Mouse (Mus musculus) stomach, postnatal 0 days (tissue): ENCODE results near the gene Zmat3. TPM values are rescaled to one million over a fixed set of nuclear protein-coding genes. Genes with fewer than 3 reads are reported as not detected.

Source experiments
- ATAC-seq: fragments of 200-750 bp; cut with Nextera tagmentation; 2 replicates; pipeline ENCODE4 v1.8.0; 2017; ENCODE audit not compliant: low FRiP score, low TSS enrichment
- DNase-seq: peaks from one replicate; pipeline ENCODE4 v3.0.0-alpha.2; 2016; ENCODE audit warnings: low spot score
- H3K27ac ChIP-seq: fragments of 300-500 bp; sonication (generic); replicated peaks from 2 replicates; pipeline ENCODE4 v1.5.1; 2014; ENCODE audit warnings: mild to moderate bottlenecking, control low read depth
- H3K27me3 ChIP-seq: fragments of 300-500 bp; sonication (generic); 2 replicates; pipeline ENCODE4 v1.6.1; 2014; ENCODE audit warnings: low read length; ENCODE audit not compliant: control insufficient read depth, insufficient read depth
- H3K36me3 ChIP-seq: fragments of 300-500 bp; sonication (generic); 2 replicates; pipeline ENCODE4 v1.6.1; 2014; ENCODE audit warnings: low read length, mixed read lengths; ENCODE audit not compliant: control insufficient read depth, insufficient read depth
- H3K4me1 ChIP-seq: fragments of 300-500 bp; sonication (generic); replicated peaks from 2 replicates; pipeline ENCODE4 v1.6.1; 2014; ENCODE audit warnings: antibody characterized with exemption; ENCODE audit not compliant: control insufficient read depth, insufficient read depth
- H3K4me2 ChIP-seq: fragments of 300-500 bp; sonication (generic); replicated peaks from 2 replicates; pipeline ENCODE4 v1.6.1; 2014; ENCODE audit warnings: low read depth, mild to moderate bottlenecking, control low read depth, moderate library complexity
- H3K4me3 ChIP-seq: fragments of 300-500 bp; sonication (generic); 2 replicates; pipeline ENCODE4 v1.5.1; 2014; ENCODE audit warnings: low read depth, low read length, control low read depth
- H3K9ac ChIP-seq: fragments of 300-500 bp; sonication (generic); 2 replicates; pipeline ENCODE4 v1.6.1; 2014; ENCODE audit warnings: mild to moderate bottlenecking, low read length, control low read depth, mixed read lengths
- H3K9me3 ChIP-seq: fragments of 300-500 bp; sonication (generic); 2 replicates; pipeline ENCODE4 v1.6.1; 2016; ENCODE audit warnings: low read length; ENCODE audit not compliant: control insufficient read depth
- CTCF ChIP-seq: IDR thresholded peaks from 2 replicates; pipeline ENCODE4 v1.5.1; 2016; ENCODE audit warnings: antibody characterized with exemption, low read depth, mild to moderate bottlenecking, moderate library complexity
- EP300 ChIP-seq: optimal IDR thresholded peaks from 2 replicates; pipeline ENCODE3; 2016; ENCODE audit warnings: antibody characterized with exemption
- WGBS: fragments of 180-500 bp; shearing (Covaris S2); extraction: QIAGEN DNeasy Blood & Tissue Kit; methylation state at CpG from one replicate; pipeline ENCODE4 v1.1.7; 2014; 5-methylcytosine and 5-hydroxymethylcytosine counted together
- polyA plus RNA-seq: library from polyadenylated mRNA; unstranded; fragments of >200 nt; fragmentation: Nextera tagmentation; extraction: Ambion mirVana; gene quantifications from 2 replicates; pipeline ENCODE4 v1.2.1, GENCODE M21; 2015

The Zmat3 gene
- polyA plus RNA-seq, 1 experiment from 2014 or later: 3.8 TPM

DNA sequence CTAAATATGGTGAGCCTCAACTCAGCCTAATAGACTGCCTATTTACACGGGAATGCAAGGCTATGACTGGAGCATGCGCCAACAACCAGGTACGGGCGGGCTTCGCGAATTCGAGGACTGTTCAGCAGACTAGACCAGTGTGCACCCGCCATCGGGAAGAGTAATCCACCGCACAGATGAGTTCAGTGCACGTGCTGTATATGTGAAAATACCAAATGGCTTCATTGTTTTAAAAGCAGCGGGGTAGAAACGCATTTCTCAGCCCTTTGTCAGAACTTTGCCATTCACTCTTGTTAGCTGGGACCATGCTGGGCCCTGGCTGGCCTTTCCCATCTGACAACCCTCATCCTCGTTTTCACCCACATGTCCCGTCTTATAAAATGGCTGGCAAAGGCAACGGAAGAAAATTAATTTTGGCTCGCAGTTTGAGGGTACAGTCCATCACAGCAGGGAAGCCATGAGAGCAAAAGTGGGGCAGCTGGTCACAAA lies 476 bp upstream of the Zmat3 start:
- Histone ChIP-seq H3K27me3 (no peaks in the 10 kb centered on the region), H3K9me3 (no peaks in the 10 kb centered on the region), H3K9ac (peak overlapping the region; percentile 78; the same call in 1 of the 2 replicates), H3K4me2 (peak overlapping the region; percentile 95), H3K4me1 (no peaks in the 10 kb centered on the region; the same call in 1 of the 2 replicates), H3K4me3 (peak overlapping the region; percentile 84), H3K27ac (no peak overlapping the region), H3K36me3 (no peaks in the 10 kb centered on the region)
- ATAC-seq: peak; percentile 26; the same call in 1 of the 2 replicates
- WGBS: 53% methylated on average over 17 of the region's 17 CpGs
- DNase-seq: no peak
- TF ChIP-seq CTCF (no peak), EP300 (no peak)

- peak overlapping the region; percentile 84 for H3K4me3 ChIP-seq
- no peaks in the 10 kb centered on the region for H3K27me3 ChIP-seq
- no peaks in the 10 kb centered on the region for H3K36me3 ChIP-seq
- no peaks in the 10 kb centered on the region for H3K9me3 ChIP-seq
- peak; percentile 30 for DNase-seq
- H3K4me2 ChIP-seq: peak overlapping the region; percentile 95
- peak overlapping the region; percentile 78 for H3K9ac ChIP-seq
- peak; percentile 51 for ATAC-seq
- no peaks in the 10 kb centered on the region; the same call in 1 of the 2 replicates for H3K4me1 ChIP-seq
- peak overlapping the region; percentile 91 for H3K27ac ChIP-seq
- TF ChIP-seq CTCF (no peak), EP300 (no peak)
- WGBS: 2% methylated on average over 42 of the region's 54 CpGs
Measured at GRCm38 (mm10) chr3:32364841-32365545, 821 bp downstream of the Zmat3 start.

DNA sequence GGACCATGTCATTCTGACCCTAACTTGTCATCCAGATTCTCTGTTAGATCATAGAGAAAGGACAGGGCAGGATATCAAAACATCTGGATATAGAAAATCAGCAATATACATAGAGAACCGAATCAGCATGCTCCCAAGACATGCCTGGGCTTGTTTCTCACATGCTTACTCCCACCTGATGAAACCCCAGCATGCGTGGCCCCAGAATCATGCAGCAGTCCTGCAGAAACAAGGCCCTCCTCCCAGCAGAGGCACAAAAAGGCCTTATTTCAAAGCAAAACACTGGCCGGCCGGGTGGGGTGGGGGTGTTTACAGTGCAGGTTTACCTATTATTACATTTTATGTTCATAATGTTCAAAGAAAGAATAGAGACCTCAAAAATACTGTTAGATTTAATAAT lies 1.6 kb downstream of the Zmat3 start:
- 43% methylated on average over 4 of the region's 4 CpGs for WGBS
- Histone ChIP-seq H3K4me2 (peak overlapping the region; percentile 28), H3K36me3 (no peaks in the 10 kb centered on the region), H3K9ac (no peak overlapping the region), H3K4me1 (no peaks in the 10 kb centered on the region; the same call in 1 of the 2 replicates), H3K27me3 (no peaks in the 10 kb centered on the region), H3K27ac (no peak overlapping the region), H3K4me3 (no peak overlapping the region; the same call in 1 of the 2 replicates), H3K9me3 (no peaks in the 10 kb centered on the region)
- DNase-seq: no peak
- no peak for TF ChIP-seq CTCF
- TF ChIP-seq EP300: no peak
- no peak for ATAC-seq

DNA sequence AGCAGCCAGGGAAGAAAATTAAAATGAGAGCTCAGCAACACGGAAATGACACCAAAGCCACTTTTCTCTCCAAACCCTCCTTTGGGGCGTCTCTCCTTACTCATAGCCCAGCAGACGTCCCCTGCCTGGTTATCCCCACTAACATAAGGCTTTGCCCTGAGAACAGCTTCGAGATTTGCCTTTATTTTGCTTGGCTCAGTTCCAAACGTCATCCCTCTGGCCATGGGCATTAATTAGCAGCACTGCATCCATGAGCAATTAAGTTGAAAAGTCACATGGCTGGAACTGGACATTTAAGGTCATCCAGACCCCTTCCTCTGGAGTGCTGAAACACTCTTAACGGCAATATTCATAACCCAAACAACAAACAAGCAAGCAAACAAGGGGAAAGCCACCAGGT lies 4.6 kb downstream of the Zmat3 start:
- Histone ChIP-seq H3K4me1 (no peaks in the 10 kb centered on the region; the same call in 1 of the 2 replicates), H3K9me3 (no peaks in the 10 kb centered on the region), H3K9ac (no peak overlapping the region), H3K4me3 (no peak overlapping the region), H3K27ac (no peak overlapping the region), H3K27me3 (no peaks in the 10 kb centered on the region), H3K4me2 (no peak overlapping the region), H3K36me3 (no peaks in the 10 kb centered on the region)
- 43% methylated on average over 6 of the region's 6 CpGs for WGBS
- ATAC-seq (no peak), DNase-seq (no peak)
- no peak for TF ChIP-seq CTCF
- TF ChIP-seq EP300: no peak

DNA sequence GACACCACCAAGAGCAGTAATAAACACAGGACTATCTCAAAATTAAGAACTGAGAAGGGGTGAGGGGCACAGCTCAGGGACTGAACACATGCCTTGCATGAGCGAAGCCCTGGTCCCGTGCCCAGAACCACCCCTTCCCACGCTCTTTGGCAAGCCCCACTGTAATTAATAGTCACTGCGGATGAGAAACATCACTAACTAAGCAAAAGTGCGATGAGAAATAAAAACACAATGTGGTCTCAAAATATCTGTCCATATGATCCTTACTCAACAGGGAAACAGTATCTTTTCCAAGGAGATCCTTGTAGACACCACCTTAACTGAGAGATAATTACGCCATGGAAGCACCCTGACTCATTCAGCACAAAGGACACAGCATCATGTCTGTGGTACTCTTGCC lies 17.9 kb downstream of the Zmat3 start:
- no peaks in the 10 kb centered on the region for H3K4me1 ChIP-seq
- TF ChIP-seq EP300 (no peak), CTCF (no peak)
- H3K4me3 ChIP-seq: no peak overlapping the region
- no peaks in the 10 kb centered on the region for H3K9me3 ChIP-seq
- peaks cover 6% of the 10 kb centered on the region; the same call in 1 of the 2 replicates for H3K36me3 ChIP-seq
- H3K9ac ChIP-seq: no peak overlapping the region
- no peak overlapping the region for H3K4me2 ChIP-seq
- DNase-seq (no peak), ATAC-seq (no peak)
- H3K27me3 ChIP-seq: no peaks in the 10 kb centered on the region
- no peak overlapping the region for H3K27ac ChIP-seq
- 67% methylated on average over 6 of the region's 6 CpGs for WGBS

- H3K9me3 ChIP-seq: no peaks in the 10 kb centered on the region
- H3K4me2 ChIP-seq: no peak overlapping the region
- no peaks in the 10 kb centered on the region for H3K4me1 ChIP-seq
- peaks cover 12% of the 10 kb centered on the region for H3K36me3 ChIP-seq
- no peak overlapping the region for H3K9ac ChIP-seq
- H3K27me3 ChIP-seq: no peaks in the 10 kb centered on the region
- 73% methylated on average over 11 of the region's 11 CpGs for WGBS
- ATAC-seq: no peak
- H3K27ac ChIP-seq: no peak overlapping the region
- no peak overlapping the region for H3K4me3 ChIP-seq
- TF ChIP-seq CTCF (no peak), EP300 (no peak)
- no peak for DNase-seq
Measured at GRCm38 (mm10) chr3:32345249-32345648, 20.6 kb downstream of the Zmat3 start.
